Mouse (Mus musculus) liver, embryonic 14.5 days (tissue): ENCODE results near the gene Tep1.

Source experiments
- CTCF ChIP-seq: IDR thresholded peaks from 2 replicates; pipeline ENCODE4 v1.5.1; 2016; ENCODE audit warnings: antibody characterized with exemption, low read depth, control low read depth
- EP300 ChIP-seq: IDR thresholded peaks from 2 replicates; pipeline ENCODE4 v1.6.1; 2016; ENCODE audit warnings: antibody characterized with exemption, low read depth

DNA sequence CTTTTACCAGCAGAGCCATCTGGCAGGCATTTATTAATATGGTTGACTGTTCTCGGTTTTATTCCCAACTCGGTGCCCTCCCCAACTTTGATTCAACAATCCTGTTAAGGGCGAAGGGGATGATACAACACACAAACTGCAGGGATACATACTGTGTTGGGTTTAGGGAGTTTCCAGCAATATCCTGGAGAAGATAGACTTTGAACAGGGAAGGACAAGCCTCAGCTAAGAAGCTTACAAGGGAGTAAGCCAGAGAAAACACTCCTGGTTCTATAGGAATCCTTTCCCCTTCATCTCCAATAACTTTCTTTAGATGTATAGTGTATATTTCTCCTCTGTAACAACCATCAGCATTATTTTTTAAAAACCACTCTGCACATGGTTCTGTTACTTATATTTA, 4.8 kb upstream of the Tep1 start:
- TF ChIP-seq CTCF (no peak), EP300 (no peak)
